Mouse (Mus musculus) right cerebral cortex, postnatal 10 days (tissue): Measurements from ENCODE around the gene Xxylt1.

Source experiments
- DNase-seq, 2 experiments: peaks; one replicate each; pipeline ENCODE4 v3.0.0; 2021; ENCODE audit warnings: low spot score in 2 of 2

Gene Xxylt1

GRCm38 (mm10) chr16:31081125-31081664, at the start of gene Xxylt1:
Gene Xxylt1, minus strand, starts transcription at chr16:31081432.
- DNase-seq: peak; percentile 97

GRCm38 (mm10) chr16:31128116-31128515, 46.9 kb upstream of the Xxylt1 start:
- no peak for DNase-seq

GRCm38 (mm10) chr16:31124991-31125390, 43.8 kb upstream of the Xxylt1 start:
- DNase-seq: no peak

- no peak for DNase-seq
These were observed 40.4 kb upstream of the Xxylt1 start for GRCm38 (mm10) chr16:31121612-31122011.

- no peak for DNase-seq
These were observed 32.4 kb upstream of the Xxylt1 start for GRCm38 (mm10) chr16:31113596-31113995.

GRCm38 (mm10) chr16:31101352-31101751, 20.1 kb upstream of the Xxylt1 start:
- DNase-seq: no peak

GRCm38 (mm10) chr16:31099906-31100305, 18.7 kb upstream of the Xxylt1 start:
- DNase-seq: no peak

GRCm38 (mm10) chr16:31094036-31094435, 12.8 kb upstream of the Xxylt1 start:
- no peak for DNase-seq

- no peak for DNase-seq
These were observed 12.0 kb upstream of the Xxylt1 start for GRCm38 (mm10) chr16:31093186-31093585.

GRCm38 (mm10) chr16:31081891-31082290, 659 bp upstream of the Xxylt1 start:
- peak in 1 of 2 experiments; percentile 29 for DNase-seq

GRCm38 (mm10) chr16:31080573-31081051, 620 bp downstream of the Xxylt1 start:
- DNase-seq: peak; percentile 69 to 78

- DNase-seq: peak in 1 of 2 experiments; percentile 12
These were observed 3.8 kb downstream of the Xxylt1 start for GRCm38 (mm10) chr16:31077396-31077795.

- DNase-seq: peak in 1 of 2 experiments; percentile 16
These were observed 4.8 kb downstream of the Xxylt1 start for GRCm38 (mm10) chr16:31076436-31076835.

- DNase-seq: no peak
These were observed 6.8 kb downstream of the Xxylt1 start for GRCm38 (mm10) chr16:31074324-31074908.

- DNase-seq: no peak
These were observed 9.5 kb downstream of the Xxylt1 start for GRCm38 (mm10) chr16:31071731-31072130.

GRCm38 (mm10) chr16:31070358-31071133, 10.7 kb downstream of the Xxylt1 start:
- peak; percentile 85 to 92 for DNase-seq

GRCm38 (mm10) chr16:31069211-31070166, 11.7 kb downstream of the Xxylt1 start:
- DNase-seq: no peak

GRCm38 (mm10) chr16:31068280-31068679, 13.0 kb downstream of the Xxylt1 start:
- no peak for DNase-seq

- no peak for DNase-seq
These were observed 14.7 kb downstream of the Xxylt1 start for GRCm38 (mm10) chr16:31066344-31067098.

- DNase-seq: no peak
These were observed 16.4 kb downstream of the Xxylt1 start for GRCm38 (mm10) chr16:31064782-31065181.

GRCm38 (mm10) chr16:31062918-31063317, 18.3 kb downstream of the Xxylt1 start:
- no peak for DNase-seq
